In the genomic region with DNA sequence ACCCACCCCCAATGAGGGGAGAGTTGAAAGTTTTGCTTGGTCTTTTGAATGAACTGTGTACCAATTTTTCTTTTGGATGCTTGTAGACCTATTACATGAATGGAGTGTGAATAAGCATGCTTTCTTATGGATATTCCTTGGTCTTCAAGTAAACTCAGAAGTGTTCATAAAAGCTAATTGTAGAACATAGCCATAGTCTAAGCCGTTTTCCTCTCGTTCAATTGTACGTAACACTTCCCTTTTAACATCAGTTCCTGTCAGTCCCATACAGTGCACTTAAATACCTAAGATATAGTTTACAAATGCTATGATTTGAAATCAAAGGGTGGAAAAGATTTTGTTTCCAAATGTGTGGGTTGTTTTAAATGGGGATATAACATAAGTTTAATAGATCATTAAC, we compare ENCODE assay signal across 10 mouse cellular contexts. TPM values are rescaled to one million over a fixed set of nuclear protein-coding genes. Genes with fewer than 3 reads are reported as not detected.
DNase-seq lines count a peak whose midpoint lies in the region; ATAC-seq and TF ChIP-seq lines count a peak whose summit lies in the region.
"Had no signal": no experiment of that assay in that cellular context is flagged by ENCODE, and none has a peak within 500 bp of the region (broad histone marks: within the 10 kb centered on the region; RNA-seq: fewer than 3 reads in every experiment).

No protein-coding gene starts in this region.

- H3K27me3 ChIP-seq in lung, embryonic 14.5 days (ENCODE audit: insufficient read depth, low read length): no peaks in the 10 kb centered on the region
- H3K27me3 ChIP-seq in forebrain, embryonic 11.5 days (ENCODE audit: control insufficient read depth, insufficient read depth, low read length): no peaks in the 10 kb centered on the region
- no peaks in the 10 kb centered on the region for H3K27me3 ChIP-seq in limb, embryonic 12.5 days
- H3K27me3 ChIP-seq in neural tube, embryonic 14.5 days (ENCODE audit: control insufficient read depth, insufficient read depth, low read length): no peaks in the 10 kb centered on the region

- peak overlapping the region; percentile 99 for H3K4me3 ChIP-seq in lung, embryonic 14.5 days (ENCODE audit: low read depth, low read length)
- peak overlapping the region; percentile 97 for H3K4me3 ChIP-seq in forebrain, embryonic 11.5 days (ENCODE audit: low read depth, low read length)
- peak overlapping the region; percentile 98; the same call in 1 of the 2 replicates for H3K4me3 ChIP-seq in limb, embryonic 12.5 days (replicated peaks)
- H3K4me3 ChIP-seq in neural tube, embryonic 14.5 days (ENCODE audit: low read depth, low read length): no peak overlapping the region

- H3K9me3 ChIP-seq in lung, embryonic 14.5 days (ENCODE audit: low read depth, low read length): no peaks in the 10 kb centered on the region
- no peaks in the 10 kb centered on the region for H3K9me3 ChIP-seq in forebrain, embryonic 11.5 days (ENCODE audit: control insufficient read depth, low read length)
- no peaks in the 10 kb centered on the region for H3K9me3 ChIP-seq in limb, embryonic 12.5 days
- H3K9me3 ChIP-seq in neural tube, embryonic 14.5 days (ENCODE audit: control insufficient read depth, low read length): no peaks in the 10 kb centered on the region

- ATAC-seq in lung, embryonic 14.5 days (ENCODE audit: insufficient read depth): no peak
- no peak for ATAC-seq in forebrain, embryonic 11.5 days (replicated peaks; ENCODE audit: low FRiP score)
- no peak for ATAC-seq in limb, embryonic 12.5 days (ENCODE audit: insufficient number of reproducible peaks, insufficient read depth, low FRiP score, low TSS enrichment, low read depth)
- no peak for ATAC-seq in neural tube, embryonic 14.5 days (ENCODE audit: low read depth)

- H3K27ac ChIP-seq in lung, embryonic 14.5 days (ENCODE audit: low read depth): no peak overlapping the region
- no peak overlapping the region for H3K27ac ChIP-seq in forebrain, embryonic 11.5 days (ENCODE audit: low read depth, low read length)
- H3K27ac ChIP-seq in limb, embryonic 12.5 days: no peak overlapping the region
- no peak overlapping the region for H3K27ac ChIP-seq in neural tube, embryonic 14.5 days (ENCODE audit: low read depth, low read length)
- H3K27ac ChIP-seq: macrophage had no signal

- H3K4me1 ChIP-seq in lung, embryonic 14.5 days (ENCODE audit: insufficient read depth): peaks cover 6% of the 10 kb centered on the region; the same call in 1 of the 2 replicates
- H3K4me1 ChIP-seq in forebrain, embryonic 11.5 days (replicated peaks; ENCODE audit: control insufficient read depth, insufficient read depth, low read length): peaks cover 12% of the 10 kb centered on the region; the same call in 1 of the 2 replicates
- peaks cover 22% of the 10 kb centered on the region for H3K4me1 ChIP-seq in limb, embryonic 12.5 days (replicated peaks)
- H3K4me1 ChIP-seq in neural tube, embryonic 14.5 days (ENCODE audit: control insufficient read depth, insufficient read depth, low read length): peaks cover 30% of the 10 kb centered on the region

- H3K36me3 ChIP-seq in lung, embryonic 14.5 days (ENCODE audit: insufficient read depth): peaks cover 36% of the 10 kb centered on the region
- peaks cover 5% of the 10 kb centered on the region; the same call in 1 of the 2 replicates for H3K36me3 ChIP-seq in forebrain, embryonic 11.5 days (ENCODE audit: control insufficient read depth, insufficient read depth, low read length)
- H3K36me3 ChIP-seq in limb, embryonic 12.5 days: peaks cover 40% of the 10 kb centered on the region
- peaks cover 11% of the 10 kb centered on the region for H3K36me3 ChIP-seq in neural tube, embryonic 14.5 days (ENCODE audit: control insufficient read depth, insufficient read depth, low read length)

- DNase-seq in lung, embryonic 14.5 days: no peak
- DNase-seq in lung, postnatal 14 days: no peak
- no peak for DNase-seq in forebrain, embryonic 11.5 days (ENCODE audit: low spot score)
- no peak for DNase-seq in cerebellum, postnatal 36 days
- no peak for DNase-seq in right cerebral cortex, adult 2 months (ENCODE audit: low spot score in 2 of 2)
- DNase-seq in kidney, adult 18-20 months: no peak
- DNase-seq: cerebellum, adult 11 months had no signal

- H3K9ac ChIP-seq in lung, embryonic 14.5 days: peak overlapping the region; percentile 100; the same call in 1 of the 2 replicates
- H3K9ac ChIP-seq in forebrain, embryonic 11.5 days (ENCODE audit: low read length): no peak overlapping the region
- 0 out of 2 replicates have a peak overlapping the region, but pooled peaks have one; percentile 23 for H3K9ac ChIP-seq in limb, embryonic 12.5 days (replicated peaks)
- H3K9ac ChIP-seq in neural tube, embryonic 14.5 days (replicated peaks; ENCODE audit: low read depth, low read length): no peak overlapping the region

- 28% methylated on average over 3 of the region's 3 CpGs for WGBS in lung, embryonic 14.5 days
- WGBS in forebrain, embryonic 11.5 days: 69% methylated on average over 3 of the region's 3 CpGs
- WGBS in limb, embryonic 12.5 days: 63% methylated on average over 3 of the region's 3 CpGs
- WGBS in neural tube, embryonic 14.5 days: 55% methylated on average over 3 of the region's 3 CpGs

- peak overlapping the region; percentile 83 for H3K4me2 ChIP-seq in lung, embryonic 14.5 days
- H3K4me2 ChIP-seq in forebrain, embryonic 11.5 days (ENCODE audit: low read depth, low read length, severe bottlenecking): peak overlapping the region; percentile 68; the same call in 1 of the 2 replicates
- peak overlapping the region; percentile 98 for H3K4me2 ChIP-seq in limb, embryonic 12.5 days
- H3K4me2 ChIP-seq in neural tube, embryonic 14.5 days (ENCODE audit: low read depth, low read length): peak overlapping the region; percentile 70

- TF ChIP-seq CTCF in lung, embryonic 14.5 days (IDR thresholded peaks at IDR 0.05; ENCODE audit: low read depth): no peak

RNA-seq across cellular contexts. Expression of a gene that starts 3.2 kb away (rescaled TPM):
- 300 and 305 TPM in 2 replicates for polyA plus RNA-seq in lung, embryonic 14.5 days (2014; fragmentation: Nextera tagmentation; extraction: Ambion mirVana)
- polyA plus RNA-seq in forebrain, embryonic 11.5 days (2014; fragmentation: Nextera tagmentation; extraction: Ambion mirVana): 436 and 475 TPM in 2 replicates
- polyA plus RNA-seq in limb, embryonic 12.5 days (2016; fragmentation: Nextera tagmentation; extraction: Ambion mirVana): 403 and 416 TPM in 2 replicates
- 223 and 230 TPM in 2 replicates for polyA plus RNA-seq in neural tube, embryonic 14.5 days (2014; fragmentation: Nextera tagmentation; extraction: Ambion mirVana)

RNA-seq across cellular contexts. Expression of a gene that starts 3.3 kb away (rescaled TPM):
- 33.7 and 36.8 TPM in 2 replicates for polyA plus RNA-seq in lung, embryonic 14.5 days (2014; fragmentation: Nextera tagmentation; extraction: Ambion mirVana)
- polyA plus RNA-seq in forebrain, embryonic 11.5 days (2014; fragmentation: Nextera tagmentation; extraction: Ambion mirVana): 25.2 and 28.2 TPM in 2 replicates
- 35.2 and 36.8 TPM in 2 replicates for polyA plus RNA-seq in limb, embryonic 12.5 days (2016; fragmentation: Nextera tagmentation; extraction: Ambion mirVana)
- 48.6 and 50.4 TPM in 2 replicates for polyA plus RNA-seq in neural tube, embryonic 14.5 days (2014; fragmentation: Nextera tagmentation; extraction: Ambion mirVana)

RNA-seq across cellular contexts. Expression of a gene that starts 47.4 kb away (rescaled TPM):
- 4.3 and 6.8 TPM in 2 replicates for polyA plus RNA-seq in lung, embryonic 14.5 days (2014; fragmentation: Nextera tagmentation; extraction: Ambion mirVana)
- 1.8 and 1.9 TPM in 2 replicates for polyA plus RNA-seq in forebrain, embryonic 11.5 days (2014; fragmentation: Nextera tagmentation; extraction: Ambion mirVana)
- polyA plus RNA-seq in limb, embryonic 12.5 days (2016; fragmentation: Nextera tagmentation; extraction: Ambion mirVana): 2.6 and 4.3 TPM in 2 replicates
- polyA plus RNA-seq in neural tube, embryonic 14.5 days (2014; fragmentation: Nextera tagmentation; extraction: Ambion mirVana): 7.7 and 15.2 TPM in 2 replicates
- polyA plus RNA-seq: macrophage had no signal

RNA-seq across cellular contexts. Expression of a gene that starts 52.7 kb away (rescaled TPM):
- polyA plus RNA-seq in lung, embryonic 14.5 days (2014; fragmentation: Nextera tagmentation; extraction: Ambion mirVana): 72.6 and 80.5 TPM in 2 replicates
- polyA plus RNA-seq in forebrain, embryonic 11.5 days (2014; fragmentation: Nextera tagmentation; extraction: Ambion mirVana): 3.5 and 4.3 TPM in 2 replicates
- 14.0 and 17.0 TPM in 2 replicates for polyA plus RNA-seq in limb, embryonic 12.5 days (2016; fragmentation: Nextera tagmentation; extraction: Ambion mirVana)
- 2.9 TPM in 2 replicates for polyA plus RNA-seq in neural tube, embryonic 14.5 days (2014; fragmentation: Nextera tagmentation; extraction: Ambion mirVana)

Comparison
In these comparisons a context has a peak if more than half of its experiments do, and no peak if none do; other contexts are left out.
1. H3K9ac ChIP-seq: peak in lung, embryonic 14.5 days (single experiment) and limb, embryonic 12.5 days (single experiment); none in forebrain, embryonic 11.5 days (single experiment) and neural tube, embryonic 14.5 days (single experiment).
2. Peak in every context shown above with its lines, with median percentiles within 50 percentile points of each other: H3K4me2 ChIP-seq.